ENCODE assay signal across 13 mouse cellular contexts in genomic region chr2:4802395-4803176, GRCm38 (mm10).
DNase-seq lines count a peak whose midpoint lies in the region; ATAC-seq and TF ChIP-seq lines count a peak whose summit lies in the region.
"Had no signal": no experiment of that assay in that cellular context is flagged by ENCODE, and none has a peak within 500 bp of the region (broad histone marks: within the 10 kb centered on the region; RNA-seq: fewer than 3 reads in every experiment).

No protein-coding gene starts in this region.

- H3K9ac ChIP-seq in lung, postnatal 0 days (replicated peaks; ENCODE audit: low read depth): no peak overlapping the region
- no peak overlapping the region for H3K9ac ChIP-seq in midbrain, embryonic 11.5 days (ENCODE audit: low read length)
- H3K9ac ChIP-seq: embryonic facial prominence, embryonic 15.5 days; liver, embryonic 14.5 days had no signal

- TF ChIP-seq CTCF in lung, postnatal 0 days (IDR thresholded peaks at IDR 0.05): 0 out of 2 replicates have a peak, but pooled peaks have one; percentile 6
- no peak for TF ChIP-seq CTCF in lung, adult 2 months (IDR thresholded peaks at IDR 0.05; ENCODE audit: insufficient read depth, low read length)

- no peaks in the 10 kb centered on the region for H3K27me3 ChIP-seq in lung, postnatal 0 days (replicated peaks; ENCODE audit: insufficient read depth, low read length)
- no peaks in the 10 kb centered on the region for H3K27me3 ChIP-seq in hindbrain, embryonic 10.5 days (ENCODE audit: insufficient read depth, poor library complexity, severe bottlenecking)
- H3K27me3 ChIP-seq in midbrain, embryonic 11.5 days (ENCODE audit: control insufficient read depth, insufficient read depth, low read length): no peaks in the 10 kb centered on the region

- intact Hi-C loops in left cerebral cortex, postnatal 14 days (cut with DNase I): no loop called here

- H3K9me3 ChIP-seq in lung, postnatal 0 days (ENCODE audit: low read length): no peaks in the 10 kb centered on the region
- H3K9me3 ChIP-seq in hindbrain, embryonic 10.5 days: no peaks in the 10 kb centered on the region
- H3K9me3 ChIP-seq in midbrain, embryonic 11.5 days (ENCODE audit: control insufficient read depth, low read length): no peaks in the 10 kb centered on the region
- H3K9me3 ChIP-seq: embryonic facial prominence, embryonic 15.5 days had no signal

- no peak for TF ChIP-seq POLR2A in lung, adult 2 months (IDR thresholded peaks at IDR 0.05; ENCODE audit: borderline replicate concordance, extremely low read depth, low read depth, low read length)

- WGBS in lung, postnatal 0 days: 51% methylated on average over 18 of the region's 18 CpGs
- 62% methylated on average over 18 of the region's 18 CpGs for WGBS in lung, adult 2 months
- WGBS in hindbrain, embryonic 10.5 days: 57% methylated on average over 18 of the region's 18 CpGs
- WGBS in midbrain, embryonic 11.5 days: 44% methylated on average over 18 of the region's 18 CpGs

- no peak for DNase-seq in lung, postnatal 0 days (ENCODE audit: low spot score)
- DNase-seq in lung, adult 2 months: no peak
- DNase-seq in hindbrain, embryonic 10.5 days (ENCODE audit: low spot score): peak; percentile 15
- peak; percentile 86 for DNase-seq in midbrain, embryonic 11.5 days (ENCODE audit: low spot score, missing footprints)
- DNase-seq in right cerebral cortex, postnatal 36 days (ENCODE audit: low spot score in 2 of 2): no peak
- DNase-seq in left cerebral cortex, postnatal 14 days (ENCODE audit: low spot score in 2 of 2): no peak
- DNase-seq in thymus, postnatal 14 days: no peak
- no peak for DNase-seq in testis, postnatal 14 days (ENCODE audit: low spot score)
- DNase-seq: heart, postnatal 14 days; right cerebral cortex, adult 18-20 months had no signal

- no peak overlapping the region for H3K4me2 ChIP-seq in lung, postnatal 0 days (replicated peaks; ENCODE audit: low read depth, low read length)
- H3K4me2 ChIP-seq in midbrain, embryonic 11.5 days: peak overlapping the region; percentile 29
- H3K4me2 ChIP-seq: embryonic facial prominence, embryonic 15.5 days had no signal

- no peak for TF ChIP-seq EP300 in lung, postnatal 0 days (IDR thresholded peaks at IDR 0.05)

- no peaks in the 10 kb centered on the region for H3K4me1 ChIP-seq in lung, postnatal 0 days (ENCODE audit: insufficient read depth, low read depth, low read length)
- no peaks in the 10 kb centered on the region for H3K4me1 ChIP-seq in lung, adult 2 months (ENCODE audit: control insufficient read depth, insufficient read depth, low read length)
- peaks cover 22% of the 10 kb centered on the region for H3K4me1 ChIP-seq in hindbrain, embryonic 10.5 days (replicated peaks)
- peaks cover 10% of the 10 kb centered on the region for H3K4me1 ChIP-seq in midbrain, embryonic 11.5 days (ENCODE audit: control insufficient read depth, insufficient read depth, low read length)
- H3K4me1 ChIP-seq: embryonic facial prominence, embryonic 15.5 days had no signal

- H3K4me3 ChIP-seq in lung, postnatal 0 days (ENCODE audit: low read depth, low read length): no peak overlapping the region
- no peak overlapping the region for H3K4me3 ChIP-seq in lung, adult 2 months (replicated peaks; ENCODE audit: extremely low read depth, low read depth, low read length)
- H3K4me3 ChIP-seq in hindbrain, embryonic 10.5 days: no peak overlapping the region
- H3K4me3 ChIP-seq in midbrain, embryonic 11.5 days (ENCODE audit: low read depth, low read length): no peak overlapping the region
- H3K4me3 ChIP-seq: embryonic facial prominence, embryonic 15.5 days had no signal

- H3K36me3 ChIP-seq in lung, postnatal 0 days (ENCODE audit: insufficient read depth, low read length): no peaks in the 10 kb centered on the region
- no peaks in the 10 kb centered on the region for H3K36me3 ChIP-seq in hindbrain, embryonic 10.5 days
- no peaks in the 10 kb centered on the region for H3K36me3 ChIP-seq in midbrain, embryonic 11.5 days (ENCODE audit: control insufficient read depth, insufficient read depth, low read length)
- H3K36me3 ChIP-seq: embryonic facial prominence, embryonic 15.5 days had no signal

- ATAC-seq in lung, postnatal 0 days: no peak
- ATAC-seq in midbrain, embryonic 11.5 days (ENCODE audit: low FRiP score): peak; percentile 83
- ATAC-seq: CD4-positive, CD25-positive, alpha-beta regulatory T cell, adult 4 months had no signal

- no peak overlapping the region for H3K27ac ChIP-seq in lung, postnatal 0 days (ENCODE audit: low read length)
- no peak overlapping the region for H3K27ac ChIP-seq in hindbrain, embryonic 10.5 days
- peak overlapping the region; percentile 26; the same call in 1 of the 2 replicates for H3K27ac ChIP-seq in midbrain, embryonic 11.5 days (ENCODE audit: low read depth, low read length)
- H3K27ac ChIP-seq: embryonic facial prominence, embryonic 15.5 days; liver, embryonic 14.5 days had no signal

Comparison
In these comparisons a context has a peak if more than half of its experiments do, and no peak if none do; other contexts are left out.
1. DNase-seq: peak in hindbrain, embryonic 10.5 days (single experiment) and midbrain, embryonic 11.5 days (single experiment); none in lung, postnatal 0 days (single experiment), lung, adult 2 months (single experiment), right cerebral cortex, postnatal 36 days (0 of 2), left cerebral cortex, postnatal 14 days (0 of 2), thymus, postnatal 14 days (single experiment) and testis, postnatal 14 days (single experiment).